Mouse (Mus musculus): Measurements from ENCODE around the gene Hivep1. TPM values are rescaled to one million over a fixed set of nuclear protein-coding genes. Genes with fewer than 3 reads are reported as not detected.

Gene Hivep1
- polyA plus RNA-seq, 1 experiment from 2014 or later: 22.8 TPM

- peak overlapping the region; percentile 33 for H3K4me2 ChIP-seq (ENCODE audit: low read depth, low read length)
- 15% methylated on average over 8 of the region's 8 CpGs for WGBS
These were observed 51.2 kb downstream of the Hivep1 start for GRCm38 (mm10) chr13:42102980-42103379.

GRCm38 (mm10) chr13:42103486-42104166 is 51.8 kb downstream of the Hivep1 start:
- 51% methylated on average over 11 of the region's 11 CpGs for WGBS
- no peaks in the 10 kb centered on the region for H3K27me3 ChIP-seq (ENCODE audit: control insufficient read depth, insufficient read depth, low read length)
- no peaks in the 10 kb centered on the region for H3K9me3 ChIP-seq (ENCODE audit: control insufficient read depth, low read length)
- H3K4me1 ChIP-seq (ENCODE audit: control insufficient read depth, insufficient read depth, low read length): peaks cover 24% of the 10 kb centered on the region; the same call in 1 of the 2 replicates
- H3K9ac ChIP-seq (replicated peaks; ENCODE audit: low read depth, low read length): no peak overlapping the region; the same call in 1 of the 2 replicates
- ATAC-seq (ENCODE audit: low read depth): peak; percentile 45; the same call in 1 of the 2 replicates
- peak overlapping the region; percentile 33 for H3K4me2 ChIP-seq (ENCODE audit: low read depth, low read length)
- peak overlapping the region; percentile 11 for H3K27ac ChIP-seq (ENCODE audit: low read depth, low read length)
- H3K4me3 ChIP-seq (ENCODE audit: low read depth, low read length): no peak overlapping the region
- H3K36me3 ChIP-seq (ENCODE audit: control insufficient read depth, insufficient read depth, low read length): no peaks in the 10 kb centered on the region

More at GRCm38 (mm10) chr13:42102980-42103379, 51.2 kb downstream of the Hivep1 start:
- Histone ChIP-seq H3K4me3 (ENCODE audit: low read depth, low read length) (no peak overlapping the region), H3K9me3 (ENCODE audit: control insufficient read depth, low read length) (no peaks in the 10 kb centered on the region), H3K4me1 (ENCODE audit: control insufficient read depth, insufficient read depth, low read length) (peaks cover 24% of the 10 kb centered on the region; the same call in 1 of the 2 replicates), H3K9ac (replicated peaks; ENCODE audit: low read depth, low read length) (no peak overlapping the region; the same call in 1 of the 2 replicates), H3K27me3 (ENCODE audit: control insufficient read depth, insufficient read depth, low read length) (no peaks in the 10 kb centered on the region), H3K27ac (ENCODE audit: low read depth, low read length) (peak overlapping the region; percentile 11; the same call in 1 of the 2 replicates), H3K36me3 (ENCODE audit: control insufficient read depth, insufficient read depth, low read length) (no peaks in the 10 kb centered on the region)
- ATAC-seq (ENCODE audit: low read depth): peak; percentile 94

- Histone ChIP-seq H3K36me3 (ENCODE audit: control insufficient read depth, insufficient read depth, low read length) (no peaks in the 10 kb centered on the region), H3K9me3 (ENCODE audit: control insufficient read depth, low read length) (no peaks in the 10 kb centered on the region), H3K9ac (replicated peaks; ENCODE audit: low read depth, low read length) (no peak overlapping the region), H3K4me1 (ENCODE audit: control insufficient read depth, insufficient read depth, low read length) (peaks cover 24% of the 10 kb centered on the region; the same call in 1 of the 2 replicates), H3K4me3 (ENCODE audit: low read depth, low read length) (no peak overlapping the region), H3K27me3 (ENCODE audit: control insufficient read depth, insufficient read depth, low read length) (no peaks in the 10 kb centered on the region), H3K27ac (ENCODE audit: low read depth, low read length) (no peak overlapping the region), H3K4me2 (ENCODE audit: low read depth, low read length) (no peak overlapping the region)
- ATAC-seq (ENCODE audit: low read depth): no peak
- WGBS: 88% methylated on average over 3 of the region's 3 CpGs
These were observed 52.5 kb downstream of the Hivep1 start for GRCm38 (mm10) chr13:42104371-42104770.

- Histone ChIP-seq H3K27me3 (ENCODE audit: control insufficient read depth, insufficient read depth, low read length) (no peaks in the 10 kb centered on the region), H3K27ac (ENCODE audit: low read depth, low read length) (no peak overlapping the region), H3K9ac (replicated peaks; ENCODE audit: low read depth, low read length) (no peak overlapping the region), H3K36me3 (ENCODE audit: control insufficient read depth, insufficient read depth, low read length) (no peaks in the 10 kb centered on the region), H3K4me2 (ENCODE audit: low read depth, low read length) (no peak overlapping the region), H3K4me3 (ENCODE audit: low read depth, low read length) (no peak overlapping the region), H3K4me1 (ENCODE audit: control insufficient read depth, insufficient read depth, low read length) (peaks cover 7% of the 10 kb centered on the region; the same call in 1 of the 2 replicates), H3K9me3 (ENCODE audit: control insufficient read depth, low read length) (no peaks in the 10 kb centered on the region)
- 66% methylated on average over 11 of the region's 11 CpGs for WGBS
- ATAC-seq (ENCODE audit: low read depth): no peak
These were observed 56.8 kb downstream of the Hivep1 start for GRCm38 (mm10) chr13:42108483-42109215.

- Histone ChIP-seq H3K4me3 (ENCODE audit: low read depth, low read length) (no peak overlapping the region), H3K4me2 (ENCODE audit: low read depth, low read length) (no peak overlapping the region), H3K9me3 (ENCODE audit: control insufficient read depth, low read length) (no peaks in the 10 kb centered on the region), H3K27me3 (ENCODE audit: control insufficient read depth, insufficient read depth, low read length) (no peaks in the 10 kb centered on the region), H3K4me1 (ENCODE audit: control insufficient read depth, insufficient read depth, low read length) (peaks cover 7% of the 10 kb centered on the region; the same call in 1 of the 2 replicates), H3K27ac (ENCODE audit: low read depth, low read length) (no peak overlapping the region), H3K9ac (replicated peaks; ENCODE audit: low read depth, low read length) (no peak overlapping the region), H3K36me3 (ENCODE audit: control insufficient read depth, insufficient read depth, low read length) (no peaks in the 10 kb centered on the region)
- 87% methylated on average over 3 of the region's 3 CpGs for WGBS
- no peak for ATAC-seq (ENCODE audit: low read depth)
These were observed 58.6 kb downstream of the Hivep1 start for GRCm38 (mm10) chr13:42110416-42110815.

- Histone ChIP-seq H3K4me1 (ENCODE audit: control insufficient read depth, insufficient read depth, low read length) (peaks cover 7% of the 10 kb centered on the region; the same call in 1 of the 2 replicates), H3K27me3 (ENCODE audit: control insufficient read depth, insufficient read depth, low read length) (no peaks in the 10 kb centered on the region), H3K4me2 (ENCODE audit: low read depth, low read length) (no peak overlapping the region), H3K36me3 (ENCODE audit: control insufficient read depth, insufficient read depth, low read length) (no peaks in the 10 kb centered on the region), H3K9ac (replicated peaks; ENCODE audit: low read depth, low read length) (no peak overlapping the region), H3K9me3 (ENCODE audit: control insufficient read depth, low read length) (no peaks in the 10 kb centered on the region), H3K4me3 (ENCODE audit: low read depth, low read length) (no peak overlapping the region), H3K27ac (ENCODE audit: low read depth, low read length) (no peak overlapping the region)
- no peak for ATAC-seq (ENCODE audit: low read depth)
- 84% methylated on average over 6 of the region's 6 CpGs for WGBS
These were observed 60.2 kb downstream of the Hivep1 start for GRCm38 (mm10) chr13:42112071-42112470.

GRCm38 (mm10) chr13:42112748-42113147 is 60.9 kb downstream of the Hivep1 start:
- no peak for ATAC-seq (ENCODE audit: low read depth)
- H3K27me3 ChIP-seq (ENCODE audit: control insufficient read depth, insufficient read depth, low read length): no peaks in the 10 kb centered on the region
- H3K4me3 ChIP-seq (ENCODE audit: low read depth, low read length): no peak overlapping the region
- H3K9me3 ChIP-seq (ENCODE audit: control insufficient read depth, low read length): no peaks in the 10 kb centered on the region
- no peak overlapping the region for H3K27ac ChIP-seq (ENCODE audit: low read depth, low read length)
- no peak overlapping the region for H3K9ac ChIP-seq (replicated peaks; ENCODE audit: low read depth, low read length)
- H3K4me2 ChIP-seq (ENCODE audit: low read depth, low read length): no peak overlapping the region
- H3K36me3 ChIP-seq (ENCODE audit: control insufficient read depth, insufficient read depth, low read length): no peaks in the 10 kb centered on the region
- WGBS: 36% methylated on average over 5 of the region's 5 CpGs
- H3K4me1 ChIP-seq (ENCODE audit: control insufficient read depth, insufficient read depth, low read length): peaks cover 7% of the 10 kb centered on the region; the same call in 1 of the 2 replicates

- no peak overlapping the region for H3K27ac ChIP-seq (ENCODE audit: low read depth, low read length)
- no peak overlapping the region for H3K4me3 ChIP-seq (ENCODE audit: low read depth, low read length)
- H3K9me3 ChIP-seq (ENCODE audit: control insufficient read depth, low read length): no peaks in the 10 kb centered on the region
- H3K27me3 ChIP-seq (ENCODE audit: control insufficient read depth, insufficient read depth, low read length): no peaks in the 10 kb centered on the region
- no peak overlapping the region for H3K9ac ChIP-seq (replicated peaks; ENCODE audit: low read depth, low read length)
- 86% methylated on average over 7 of the region's 7 CpGs for WGBS
- H3K36me3 ChIP-seq (ENCODE audit: control insufficient read depth, insufficient read depth, low read length): no peaks in the 10 kb centered on the region
- no peak for ATAC-seq (ENCODE audit: low read depth)
- no peak overlapping the region for H3K4me2 ChIP-seq (ENCODE audit: low read depth, low read length)
- peaks cover 7% of the 10 kb centered on the region; the same call in 1 of the 2 replicates for H3K4me1 ChIP-seq (ENCODE audit: control insufficient read depth, insufficient read depth, low read length)
These were observed 61.8 kb downstream of the Hivep1 start for GRCm38 (mm10) chr13:42113601-42114000.

- Histone ChIP-seq H3K4me2 (ENCODE audit: low read depth, low read length) (no peak overlapping the region), H3K9ac (replicated peaks; ENCODE audit: low read depth, low read length) (no peak overlapping the region), H3K27ac (ENCODE audit: low read depth, low read length) (no peak overlapping the region), H3K36me3 (ENCODE audit: control insufficient read depth, insufficient read depth, low read length) (no peaks in the 10 kb centered on the region), H3K4me1 (ENCODE audit: control insufficient read depth, insufficient read depth, low read length) (peaks cover 7% of the 10 kb centered on the region; the same call in 1 of the 2 replicates), H3K27me3 (ENCODE audit: control insufficient read depth, insufficient read depth, low read length) (no peaks in the 10 kb centered on the region), H3K9me3 (ENCODE audit: control insufficient read depth, low read length) (no peaks in the 10 kb centered on the region), H3K4me3 (ENCODE audit: low read depth, low read length) (no peak overlapping the region)
- WGBS: 88% methylated on average over 6 of the region's 6 CpGs
- ATAC-seq (ENCODE audit: low read depth): no peak
These were observed 64.5 kb downstream of the Hivep1 start for GRCm38 (mm10) chr13:42116301-42116700.
